Mouse (Mus musculus) hindbrain, embryonic 11.5 days (tissue): ENCODE data around the gene Ncapg. TPM values are rescaled to one million over a fixed set of nuclear protein-coding genes. Genes with fewer than 3 reads are reported as not detected.
A peak's percentile ranks its signal among the peaks of the same experiment; 100 is the strongest.
"Not testable (repeated sequence)": the region's sequence is repeated elsewhere in the genome, so short reads cannot be mapped to it uniquely, and the experiment has no call there.

Experiments
- ATAC-seq: fragments of 200-750 bp; cut with Nextera tagmentation; 2 replicates; pipeline ENCODE4 v1.8.0; 2017; ENCODE audit warnings: mild to moderate bottlenecking, moderate TSS enrichment, moderate library complexity; ENCODE audit not compliant: low FRiP score
- DNase-seq: peaks from one replicate; pipeline ENCODE4 v3.0.0-alpha.2; 2015; ENCODE audit warnings: low spot score
- H3K27ac ChIP-seq: fragments of 300-500 bp; sonication (generic); 2 replicates; pipeline ENCODE4 v1.5.1; 2014; ENCODE audit warnings: mild to moderate bottlenecking, low read depth, low read length
- H3K27me3 ChIP-seq: fragments of 300-500 bp; sonication (generic); 2 replicates; pipeline ENCODE4 v1.6.1; 2014; ENCODE audit warnings: mild to moderate bottlenecking, low read length, moderate library complexity, mixed read lengths; ENCODE audit not compliant: control insufficient read depth, insufficient read depth
- H3K36me3 ChIP-seq: fragments of 300-500 bp; sonication (generic); 2 replicates; pipeline ENCODE4 v1.6.1; 2014; ENCODE audit warnings: mild to moderate bottlenecking, low read length, moderate library complexity, mixed read lengths; ENCODE audit not compliant: control insufficient read depth, insufficient read depth
- H3K4me1 ChIP-seq: fragments of 300-500 bp; sonication (generic); replicated peaks from 2 replicates; pipeline ENCODE4 v1.6.1; 2014; ENCODE audit warnings: low read length, mixed read lengths; ENCODE audit not compliant: control insufficient read depth, insufficient read depth
- H3K4me2 ChIP-seq: fragments of 300-500 bp; sonication (generic); replicated peaks from 2 replicates; pipeline ENCODE4 v1.6.1; 2014; ENCODE audit warnings: mild to moderate bottlenecking, low read depth, low read length
- H3K4me3 ChIP-seq: fragments of 300-500 bp; sonication (generic); 2 replicates; pipeline ENCODE4 v1.5.1; 2014; ENCODE audit warnings: low read depth, low read length
- H3K9ac ChIP-seq: fragments of 300-500 bp; sonication (generic); 2 replicates; pipeline ENCODE4 v1.6.1; 2014; ENCODE audit warnings: low read depth, low read length
- H3K9me3 ChIP-seq: fragments of 300-500 bp; sonication (generic); 2 replicates; pipeline ENCODE4 v1.6.1; 2016; ENCODE audit warnings: low read length; ENCODE audit not compliant: control insufficient read depth
- WGBS: fragments of 180-500 bp; shearing (Covaris S2); extraction: QIAGEN DNeasy Blood & Tissue Kit; methylation state at CpG from one replicate; pipeline ENCODE4 v1.1.7; 2014; 5-methylcytosine and 5-hydroxymethylcytosine counted together
- polyA plus RNA-seq: library from polyadenylated mRNA; unstranded; fragments of >200 nt; fragmentation: Nextera tagmentation; extraction: Ambion mirVana; gene quantifications from 2 replicates; pipeline ENCODE4 v1.2.1, GENCODE M21; 2014

Gene Ncapg
- polyA plus RNA-seq, 1 experiment from 2014 or later: 63.9 TPM

DNA sequence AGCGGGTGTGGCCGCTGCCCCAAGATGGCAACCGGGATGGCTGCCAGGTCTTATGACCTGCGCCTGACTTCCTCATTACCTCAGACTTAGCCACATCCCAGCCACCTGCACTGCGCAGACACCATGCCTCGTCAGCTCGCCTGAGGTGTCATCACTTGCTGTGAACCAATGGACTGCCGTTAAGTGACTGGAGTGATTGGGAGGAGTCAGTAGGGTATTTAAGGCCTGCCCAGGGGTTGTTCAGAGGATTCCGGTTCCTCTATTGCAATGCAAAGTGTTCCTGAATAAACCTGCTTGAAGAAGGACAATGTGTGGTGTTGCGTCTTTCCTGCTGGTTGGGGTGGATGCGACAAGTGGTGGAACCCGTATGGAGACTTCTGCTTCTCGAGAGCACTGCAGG lies 11.3 kb upstream of the Ncapg start:
- 92% methylated on average over 13 of the region's 13 CpGs for WGBS
- DNase-seq, H3K9ac ChIP-seq, H3K4me1 ChIP-seq, H3K27me3 ChIP-seq, H3K4me3 ChIP-seq, H3K27ac ChIP-seq, H3K4me2 ChIP-seq, ATAC-seq, H3K36me3 ChIP-seq, H3K9me3 ChIP-seq: not testable (repeated sequence)

DNA sequence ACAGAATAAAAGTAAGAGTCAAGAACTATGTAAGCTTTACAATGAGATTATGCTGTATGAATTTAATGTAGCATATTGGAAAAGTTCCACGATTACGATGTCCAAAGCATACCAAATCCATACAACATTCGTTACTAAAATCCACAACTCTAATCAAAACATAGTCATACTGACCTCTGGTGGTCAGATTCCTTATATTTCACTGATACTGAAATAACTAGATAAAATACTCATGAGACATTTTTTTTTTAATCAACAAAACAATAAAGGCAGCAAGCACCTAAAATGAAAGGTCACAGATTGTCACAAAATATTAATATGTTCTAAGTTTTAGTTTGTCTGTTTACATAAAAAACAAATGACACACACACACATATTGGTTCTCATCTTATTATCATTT lies 1.4 kb upstream of the Ncapg start:
- Histone ChIP-seq H3K4me1 (peaks cover 3% of the 10 kb centered on the region; the same call in 1 of the 2 replicates), H3K27me3 (no peaks in the 10 kb centered on the region), H3K9me3 (no peaks in the 10 kb centered on the region), H3K27ac (no peak overlapping the region), H3K4me2 (no peak overlapping the region), H3K9ac (no peak overlapping the region), H3K36me3 (no peaks in the 10 kb centered on the region), H3K4me3 (peak overlapping the region; percentile 80)
- no peak for ATAC-seq
- DNase-seq: peak; percentile 61
- 42% methylated on average over 3 of the region's 3 CpGs for WGBS

DNA sequence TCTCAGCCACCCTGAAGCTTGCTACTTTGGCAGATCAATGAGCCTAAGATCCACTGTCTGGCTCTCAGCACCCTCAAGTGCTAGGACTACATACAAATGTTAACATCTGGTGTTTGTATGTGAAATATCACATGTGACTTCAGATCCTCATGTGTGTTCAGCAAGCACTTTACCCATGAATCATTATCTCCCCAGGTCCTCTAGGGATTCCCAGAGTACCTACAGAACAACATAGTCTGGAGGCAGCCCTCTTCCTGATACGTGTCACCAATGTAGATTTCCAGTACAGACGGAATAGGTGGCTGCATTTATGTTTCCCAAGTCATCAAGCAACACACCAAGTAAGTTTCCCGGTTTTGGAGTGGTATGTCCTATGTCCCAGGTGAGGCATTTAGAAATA lies 888 bp upstream of the Ncapg start:
- Histone ChIP-seq H3K4me1 (peaks cover 3% of the 10 kb centered on the region; the same call in 1 of the 2 replicates), H3K9me3 (no peaks in the 10 kb centered on the region), H3K36me3 (no peaks in the 10 kb centered on the region), H3K27me3 (no peaks in the 10 kb centered on the region), H3K4me3 (peak overlapping the region; percentile 80), H3K27ac (0 out of 2 replicates have a peak overlapping the region, but pooled peaks have one; percentile 43), H3K9ac (peak overlapping the region; percentile 59), H3K4me2 (peak overlapping the region; percentile 57)
- 6% methylated on average over 3 of the region's 3 CpGs for WGBS
- peak; percentile 38 for DNase-seq
- ATAC-seq: peak; percentile 5

DNA sequence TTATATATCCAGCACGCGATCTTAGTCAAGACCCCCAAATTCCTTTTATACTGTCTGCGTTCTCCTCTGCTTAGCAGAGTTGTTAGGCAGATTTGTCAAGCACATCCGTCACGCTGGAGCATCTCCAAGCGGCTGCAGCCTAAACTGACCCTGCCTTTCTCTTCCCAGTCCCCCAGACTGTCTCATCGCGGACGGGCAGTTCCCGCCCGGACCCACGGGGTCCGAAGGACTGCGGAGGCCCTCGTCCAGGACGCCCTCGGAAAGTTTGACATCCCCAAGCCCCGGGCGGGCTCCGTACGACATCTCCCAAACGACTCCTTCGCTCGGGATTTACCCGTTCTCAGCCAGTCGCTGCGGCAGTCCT lies 503 bp upstream of the Ncapg start:
- H3K9me3 ChIP-seq: no peaks in the 10 kb centered on the region
- H3K27ac ChIP-seq: peak overlapping the region; percentile 43; the same call in 1 of the 2 replicates
- H3K4me2 ChIP-seq: peak overlapping the region; percentile 57
- WGBS: under 1% methylated on average over 26 of the region's 27 CpGs
- H3K9ac ChIP-seq: peak overlapping the region; percentile 59
- DNase-seq (no peak), ATAC-seq (peak; percentile 81)
- H3K4me1 ChIP-seq: peaks cover 3% of the 10 kb centered on the region; the same call in 1 of the 2 replicates
- H3K27me3 ChIP-seq: no peaks in the 10 kb centered on the region
- H3K36me3 ChIP-seq: no peaks in the 10 kb centered on the region
- H3K4me3 ChIP-seq: peak overlapping the region; percentile 80

DNA sequence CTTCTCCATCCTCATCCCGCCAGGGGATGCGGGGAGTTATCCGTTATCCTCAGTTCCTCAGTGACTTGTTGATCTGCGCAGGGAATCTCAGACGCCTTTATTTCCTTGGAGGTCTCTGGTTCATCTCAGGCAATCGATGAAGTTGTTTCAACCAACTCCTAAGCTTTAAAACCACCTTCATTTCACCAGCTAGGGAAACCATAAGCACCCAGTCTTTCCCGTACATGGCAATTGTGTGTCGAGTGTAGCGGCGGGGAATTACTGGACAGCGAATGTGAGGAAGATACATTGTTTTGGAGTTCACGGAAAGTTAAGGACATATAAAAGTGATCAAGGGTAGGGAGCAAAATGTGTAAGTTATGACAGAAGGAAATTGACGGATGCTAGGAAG lies 556 bp downstream of the Ncapg start:
- DNase-seq: no peak
- ATAC-seq: no peak
- peak overlapping the region; percentile 84 for H3K27ac ChIP-seq
- no peaks in the 10 kb centered on the region for H3K27me3 ChIP-seq
- H3K4me1 ChIP-seq: peaks cover 3% of the 10 kb centered on the region; the same call in 1 of the 2 replicates
- under 1% methylated on average over 13 of the region's 13 CpGs for WGBS
- H3K36me3 ChIP-seq: no peaks in the 10 kb centered on the region
- H3K4me3 ChIP-seq: peak overlapping the region; percentile 80
- H3K9ac ChIP-seq: peak overlapping the region; percentile 75
- peak overlapping the region; percentile 67 for H3K4me2 ChIP-seq
- H3K9me3 ChIP-seq: no peaks in the 10 kb centered on the region

DNA sequence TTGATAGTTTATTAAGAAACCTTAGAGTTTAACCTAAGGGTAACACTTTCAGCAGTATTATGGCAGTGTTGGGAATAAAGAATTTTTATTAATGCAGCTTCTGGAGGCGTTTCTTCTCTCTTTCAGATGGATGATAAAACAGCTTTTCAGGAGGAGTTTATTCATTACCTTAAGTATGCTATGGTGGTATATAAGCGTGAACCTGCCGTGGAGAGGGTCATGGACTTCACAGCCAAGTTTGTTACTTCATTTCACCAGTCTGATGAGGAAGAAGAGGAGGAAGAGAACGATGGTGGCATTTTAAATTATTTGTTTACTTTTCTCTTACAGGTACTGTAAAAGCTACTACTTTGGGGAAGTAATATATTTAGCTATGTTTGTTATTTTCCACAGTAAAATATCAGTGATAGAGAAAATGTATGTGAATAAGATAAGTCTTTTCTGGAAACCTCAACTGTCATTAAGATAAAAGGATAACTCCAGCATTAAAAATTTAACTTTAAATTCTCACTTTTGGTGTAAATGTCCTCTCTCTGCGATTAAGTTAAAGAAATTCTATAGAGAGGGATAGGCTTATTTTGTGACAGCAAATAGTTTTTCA lies 1.3 kb downstream of the Ncapg start:
- H3K27ac ChIP-seq: no peak overlapping the region
- no peak overlapping the region for H3K9ac ChIP-seq

DNA sequence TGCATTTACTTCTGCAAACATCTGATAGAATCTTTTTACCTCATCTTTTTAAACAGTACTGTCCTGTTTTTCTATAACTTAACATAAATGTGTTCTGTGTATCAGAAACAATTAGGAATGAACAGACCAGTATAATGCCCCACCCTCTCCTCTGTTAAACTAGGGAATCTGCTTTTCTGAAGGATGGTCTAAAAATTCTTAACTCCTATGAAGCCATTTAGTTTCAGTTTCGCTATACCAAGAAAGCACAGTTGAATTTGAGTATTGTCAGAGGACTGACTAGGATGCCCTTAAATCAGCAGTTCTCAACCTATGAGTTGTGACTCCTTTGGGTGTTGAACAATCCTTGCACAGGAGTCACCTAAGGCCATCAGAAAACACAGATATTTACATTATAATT lies 5.3 kb downstream of the Ncapg start:
- ATAC-seq: no peak
- Histone ChIP-seq H3K9me3 (no peaks in the 10 kb centered on the region), H3K9ac (no peak overlapping the region), H3K36me3 (no peaks in the 10 kb centered on the region), H3K4me2 (no peak overlapping the region), H3K4me1 (no peaks in the 10 kb centered on the region; the same call in 1 of the 2 replicates), H3K27ac (no peak overlapping the region), H3K27me3 (no peaks in the 10 kb centered on the region), H3K4me3 (no peak overlapping the region)
- DNase-seq: no peak
- 97% methylated on average over 1 of the region's 1 CpGs for WGBS

More for the DNA sequence above, 1.3 kb downstream of the Ncapg start:
- Histone ChIP-seq H3K36me3 (no peaks in the 10 kb centered on the region), H3K27me3 (no peaks in the 10 kb centered on the region), H3K4me3 (peak overlapping the region; percentile 80), H3K9me3 (no peaks in the 10 kb centered on the region), H3K4me1 (peaks cover 3% of the 10 kb centered on the region; the same call in 1 of the 2 replicates), H3K4me2 (peak overlapping the region; percentile 67)
- DNase-seq (no peak), ATAC-seq (no peak)
- WGBS: 60% methylated on average over 5 of the region's 5 CpGs

DNA sequence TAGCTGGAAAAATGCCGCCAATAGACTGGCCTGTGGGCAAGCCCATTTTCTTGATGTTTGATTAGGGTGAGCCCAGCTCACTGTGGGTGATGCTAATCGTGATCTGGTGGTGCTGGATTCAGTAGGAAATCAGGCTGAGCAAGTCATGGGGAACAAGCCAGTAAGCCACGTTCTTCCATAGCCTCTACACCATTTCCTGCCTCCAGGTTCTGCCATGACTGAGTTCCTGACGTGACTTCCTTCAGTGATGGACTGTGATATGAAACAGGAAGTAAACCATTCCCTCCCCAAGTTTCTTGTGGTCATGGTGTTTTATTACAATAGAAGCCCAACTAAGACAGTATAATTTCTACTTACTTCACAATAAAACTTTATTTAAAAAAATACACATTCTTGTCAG lies 7.9 kb downstream of the Ncapg start:
- Histone ChIP-seq H3K27me3 (no peaks in the 10 kb centered on the region), H3K27ac (no peak overlapping the region), H3K4me1 (no peaks in the 10 kb centered on the region), H3K4me2 (no peak overlapping the region), H3K9ac (no peak overlapping the region), H3K36me3 (no peaks in the 10 kb centered on the region), H3K9me3 (no peaks in the 10 kb centered on the region), H3K4me3 (no peak overlapping the region)
- ATAC-seq (no peak), DNase-seq (no peak)
- WGBS: 86% methylated on average over 4 of the region's 4 CpGs

DNA sequence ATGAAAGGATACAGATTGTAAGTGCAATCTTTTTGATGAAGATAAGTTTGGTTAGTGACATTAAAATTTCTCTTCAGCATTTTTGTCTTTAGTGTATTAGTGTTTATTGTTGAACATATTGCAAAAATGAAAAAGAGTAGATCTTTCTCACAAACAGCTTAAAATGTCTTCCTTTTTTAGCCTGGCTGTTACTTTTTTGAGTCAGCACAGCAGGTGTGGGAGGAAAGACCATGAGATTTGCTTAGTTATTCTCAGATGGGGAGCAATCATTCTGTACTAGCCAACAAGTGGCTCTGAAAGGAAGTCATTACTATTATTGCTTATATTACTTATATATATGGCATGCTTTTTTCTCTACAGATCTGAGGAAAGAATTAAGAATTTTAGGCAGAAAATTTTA lies 10.2 kb downstream of the Ncapg start:
- no peak overlapping the region for H3K9ac ChIP-seq
- H3K4me1 ChIP-seq: no peaks in the 10 kb centered on the region
- no peak overlapping the region for H3K4me2 ChIP-seq
- DNase-seq: no peak
- no peak for ATAC-seq
- H3K27me3 ChIP-seq: no peaks in the 10 kb centered on the region
- H3K36me3 ChIP-seq: no peaks in the 10 kb centered on the region
- H3K4me3 ChIP-seq: no peak overlapping the region
- no peaks in the 10 kb centered on the region for H3K9me3 ChIP-seq
- H3K27ac ChIP-seq: no peak overlapping the region
